In the genomic region with DNA sequence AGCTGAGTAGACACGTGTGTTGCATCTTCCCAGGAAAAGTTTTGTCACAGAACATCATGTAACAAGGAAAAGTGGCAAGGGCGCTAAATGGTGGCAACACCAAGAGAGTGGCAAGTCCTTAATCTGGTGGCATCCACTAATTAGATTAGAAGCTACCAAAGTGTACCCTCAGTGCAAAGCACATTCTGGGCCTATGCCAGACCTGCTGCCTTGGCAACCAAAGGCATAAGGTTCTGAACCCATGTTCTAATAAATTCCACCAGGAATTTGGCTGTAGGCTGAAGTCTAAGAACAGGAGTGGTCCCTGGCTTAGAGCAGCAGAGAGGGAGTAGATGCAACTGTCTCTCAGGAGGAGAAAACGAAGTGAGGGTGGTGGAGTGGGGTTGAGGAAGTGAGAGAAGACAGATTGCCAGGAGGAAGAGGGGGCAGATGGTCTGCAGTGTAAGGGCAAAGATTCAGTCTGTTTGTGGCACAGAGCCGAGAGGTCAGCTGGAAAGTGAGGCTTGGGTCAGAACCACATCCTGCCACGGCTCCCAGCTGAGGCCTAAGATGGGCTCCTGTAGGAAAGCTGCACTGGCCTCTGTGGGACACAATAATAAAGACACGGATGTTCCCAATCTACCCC, we compare ENCODE assay signal across 11 mouse cellular contexts. TPM values are rescaled to one million over a fixed set of nuclear protein-coding genes. Genes with fewer than 3 reads are reported as not detected.
DNase-seq lines count a peak whose midpoint lies in the region; TF ChIP-seq lines count a peak whose summit lies in the region.
"Had no signal": no experiment of that assay in that cellular context is flagged by ENCODE, and none has a peak within 500 bp of the region (broad histone marks: within the 10 kb centered on the region; RNA-seq: fewer than 3 reads in every experiment).

No protein-coding gene starts in this region.

- H3K9me3 ChIP-seq in limb, embryonic 10.5 days (replicated peaks), result no peaks in the 10 kb centered on the region
- H3K9me3 ChIP-seq: liver, embryonic 13.5 days had no signal

- TF ChIP-seq CTCF in gastrocnemius, adult 2 months (IDR thresholded peaks at IDR 0.05), result no peak

- no peaks in the 10 kb centered on the region for H3K27me3 ChIP-seq in limb, embryonic 10.5 days (ENCODE audit: low read depth, poor library complexity, severe bottlenecking)
- H3K27me3 ChIP-seq: liver, embryonic 13.5 days had no signal

- no peak overlapping the region for H3K27ac ChIP-seq in gastrocnemius, adult 2 months
- no peak overlapping the region for H3K27ac ChIP-seq in limb, embryonic 10.5 days
- H3K27ac ChIP-seq: liver, embryonic 13.5 days; stomach, postnatal 0 days had no signal

- H3K4me1 ChIP-seq in limb, embryonic 10.5 days, result 0 out of 2 replicates have a peak, but pooled peaks cover 5% of the 10 kb centered on the region
- H3K4me1 ChIP-seq: liver, embryonic 13.5 days had no signal

- no peak overlapping the region for H3K4me3 ChIP-seq in gastrocnemius, adult 2 months
- H3K4me3 ChIP-seq in limb, embryonic 10.5 days, result no peak overlapping the region
- H3K4me3 ChIP-seq: liver, embryonic 13.5 days had no signal

- intact Hi-C loops in gastrocnemius, adult 2 months (cut with DNase I), result no loop called here
- intact Hi-C loops in left cerebral cortex, postnatal 14 days (cut with DNase I), result no loop called here

- 69% methylated on average over 6 of the region's 6 CpGs for whole genome bisulfite sequencing in limb, embryonic 10.5 days

- peak; percentile 11 for DNase-seq in gastrocnemius, adult 18-20 months (ENCODE audit: low spot score)
- DNase-seq in gastrocnemius, adult 2 months, result no peak
- peak; percentile 17 to 24 for DNase-seq in left cerebral cortex, postnatal 14 days (ENCODE audit: low spot score in 2 of 2)
- DNase-seq in left cerebral cortex, adult 11 months (ENCODE audit: low spot score), result no peak
- DNase-seq in NIH3T3 (ENCODE audit: low read depth), result peak; percentile 4
- DNase-seq in cerebellum, postnatal 36 days, result peak; percentile 19 to 24
- DNase-seq in urinary bladder, adult 18-20 months (ENCODE audit: low spot score in 2 of 2), result no peak
- no peak for DNase-seq in limb, embryonic 10.5 days (ENCODE audit: low spot score)
- DNase-seq: liver, embryonic 13.5 days; midbrain, embryonic 14.5 days had no signal

- no peaks in the 10 kb centered on the region for H3K36me3 ChIP-seq in limb, embryonic 10.5 days
- H3K36me3 ChIP-seq: liver, embryonic 13.5 days had no signal

RNA-seq across cellular contexts. Expression of a gene that starts 53.9 kb away (rescaled TPM):
- total RNA-seq in gastrocnemius, adult 18-20 months (2021), result 100 to 1,000 TPM; 122 TPM
- 100 to 1,000 TPM; 111 to 118 TPM for total RNA-seq in gastrocnemius, adult 2 months (2021)
- 10 to 100 TPM; 79.1 to 79.7 TPM for total RNA-seq in left cerebral cortex, postnatal 14 days (2021)
- polyA plus RNA-seq in limb, embryonic 10.5 days (2016; fragmentation: Nextera tagmentation; extraction: Ambion mirVana), result 71.6 and 76.6 TPM in 2 replicates

Comparison
In these comparisons a context has a peak if more than half of its experiments do, and no peak if none do; other contexts are left out.
1. DNase-seq: peak in gastrocnemius, adult 18-20 months (single experiment), left cerebral cortex, postnatal 14 days (2 of 2), NIH3T3 (single experiment) and cerebellum, postnatal 36 days (2 of 2); none in gastrocnemius, adult 2 months (single experiment), left cerebral cortex, adult 11 months (single experiment), urinary bladder, adult 18-20 months (0 of 2) and limb, embryonic 10.5 days (single experiment).